Mouse (Mus musculus) kidney, postnatal 0 days (tissue): ENCODE results near the gene Smtn. TPM values are rescaled to one million over a fixed set of nuclear protein-coding genes. Genes with fewer than 3 reads are reported as not detected.

Experiments
- ATAC-seq: fragments of 200-750 bp; cut with Nextera tagmentation; replicated peaks from 2 replicates; pipeline ENCODE4 v1.8.0; 2017; ENCODE audit warnings: low read depth, moderate number of reproducible peaks, moderate TSS enrichment, moderate library complexity; ENCODE audit not compliant: low FRiP score
- DNase-seq: peaks from one replicate; pipeline ENCODE4 v3.0.0-alpha.2; 2016; ENCODE audit warnings: low spot score
- H3K27ac ChIP-seq: fragments of 300-500 bp; sonication (generic); 2 replicates; pipeline ENCODE4 v1.5.1; 2014; ENCODE audit warnings: mild to moderate bottlenecking
- H3K27me3 ChIP-seq: fragments of 300-500 bp; sonication (generic); 2 replicates; pipeline ENCODE4 v1.6.1; 2014; ENCODE audit warnings: low read length, mixed read lengths; ENCODE audit not compliant: insufficient read depth
- H3K36me3 ChIP-seq: fragments of 300-500 bp; sonication (generic); 2 replicates; pipeline ENCODE4 v1.6.1; 2014; ENCODE audit warnings: low read length, mixed read lengths; ENCODE audit not compliant: insufficient read depth
- H3K4me1 ChIP-seq: fragments of 300-500 bp; sonication (generic); replicated peaks from 2 replicates; pipeline ENCODE4 v1.6.1; 2014; ENCODE audit warnings: antibody characterized with exemption, low read length, mixed read lengths; ENCODE audit not compliant: insufficient read depth
- H3K4me2 ChIP-seq: fragments of 300-500 bp; sonication (generic); 2 replicates; pipeline ENCODE4 v1.6.1; 2014; ENCODE audit warnings: mild to moderate bottlenecking, low read length, moderate library complexity, mixed read lengths
- H3K4me3 ChIP-seq: fragments of 300-500 bp; sonication (generic); replicated peaks from 2 replicates; pipeline ENCODE4 v1.5.1; 2014; ENCODE audit warnings: low read depth, low read length
- H3K9ac ChIP-seq: fragments of 300-500 bp; sonication (generic); 2 replicates; pipeline ENCODE4 v1.6.1; 2014; ENCODE audit warnings: low read depth, low read length
- H3K9me3 ChIP-seq: fragments of 300-500 bp; sonication (generic); replicated peaks from 2 replicates; pipeline ENCODE4 v1.6.1; 2016; ENCODE audit warnings: low read length, inconsistent platforms, mixed read lengths
- CTCF ChIP-seq: IDR thresholded peaks from 2 replicates; pipeline ENCODE4 v1.5.1; 2016; ENCODE audit warnings: antibody characterized with exemption, low read depth, mild to moderate bottlenecking, moderate library complexity
- WGBS: fragments of 180-500 bp; shearing (Covaris S2); extraction: QIAGEN DNeasy Blood & Tissue Kit; methylation state at CpG from one replicate; pipeline ENCODE4 v1.1.7; 2014; 5-methylcytosine and 5-hydroxymethylcytosine counted together
- polyA plus RNA-seq: library from polyadenylated mRNA; unstranded; fragments of >200 nt; fragmentation: Nextera tagmentation; extraction: Ambion mirVana; gene quantifications from 2 replicates; pipeline ENCODE4 v1.2.1, GENCODE M21; 2015

Smtn gene
- polyA plus RNA-seq, result 86.4 and 94.3 TPM in 2 replicates

DNA sequence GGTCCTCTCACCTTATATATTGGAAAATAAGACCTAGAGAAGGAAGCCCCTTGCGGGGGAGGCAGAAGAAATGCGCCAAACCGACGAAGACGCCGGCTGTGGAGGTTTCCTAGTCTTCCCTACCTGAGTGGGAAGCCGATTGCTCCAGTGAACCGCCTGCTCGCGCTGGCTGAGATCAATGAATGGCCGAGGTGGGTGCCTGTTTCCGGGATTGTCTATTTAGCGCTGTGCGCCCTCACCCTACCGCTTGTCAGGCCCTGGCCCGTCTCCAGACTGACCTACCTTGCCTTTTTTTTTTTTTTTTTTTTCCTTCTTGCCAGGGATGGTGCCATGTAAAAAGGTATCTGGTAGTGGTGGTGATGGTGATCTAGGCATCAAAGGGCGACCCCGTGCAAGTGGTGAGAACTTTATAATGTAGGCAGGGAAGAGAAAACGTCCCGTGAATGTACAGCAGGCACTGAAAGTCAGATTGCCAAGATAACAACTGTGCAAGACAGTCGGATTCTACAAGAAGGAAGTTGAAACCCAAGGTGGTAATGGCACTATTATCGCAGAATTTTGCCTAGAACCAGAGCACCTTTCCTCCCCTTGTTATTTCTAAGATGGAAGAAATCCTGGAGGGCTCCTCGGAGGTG is at the start of gene Smtn:
Gene Smtn (minus strand): TSS at position 162 of the 635 bp plus-strand sequence.
- no peak for TF ChIP-seq CTCF
- Histone ChIP-seq H3K9me3 (no peaks in the 10 kb centered on the region), H3K27me3 (no peaks in the 10 kb centered on the region), H3K27ac (no peak within 1 kb of the TSS), H3K9ac (peak within 1 kb of the TSS; percentile 83), H3K4me2 (peak within 1 kb of the TSS; percentile 62), H3K36me3 (no peaks in the 10 kb centered on the region), H3K4me1 (peaks cover 28% of the 10 kb centered on the region), H3K4me3 (peak within 1 kb of the TSS; percentile 67)
- 92% methylated on average over 23 of the region's 23 CpGs for WGBS
- DNase-seq, result no peak
- ATAC-seq, result no peak

- DNase-seq, result no peak
- no peaks in the 10 kb centered on the region for H3K4me1 ChIP-seq
- no peak overlapping the region for H3K9ac ChIP-seq
- H3K27me3 ChIP-seq, result no peaks in the 10 kb centered on the region
- 70% methylated on average over 11 of the region's 11 CpGs for WGBS
- H3K4me3 ChIP-seq, result no peak overlapping the region
- H3K4me2 ChIP-seq, result no peak overlapping the region
- no peak for ATAC-seq
- H3K9me3 ChIP-seq, result no peaks in the 10 kb centered on the region
- no peak for TF ChIP-seq CTCF
- no peak overlapping the region for H3K27ac ChIP-seq
- H3K36me3 ChIP-seq, result no peaks in the 10 kb centered on the region
Observed at GRCm38 (mm10) chr11:3588036-3588672, 47.7 kb upstream of the Smtn start.

GRCm38 (mm10) chr11:3587350-3587749 is 46.9 kb upstream of the Smtn start:
- WGBS, result 30% methylated on average over 4 of the region's 4 CpGs
- H3K4me2 ChIP-seq, result no peak overlapping the region
- no peaks in the 10 kb centered on the region for H3K9me3 ChIP-seq
- no peaks in the 10 kb centered on the region for H3K27me3 ChIP-seq
- no peaks in the 10 kb centered on the region for H3K36me3 ChIP-seq
- DNase-seq, result no peak
- H3K9ac ChIP-seq, result no peak overlapping the region
- no peak overlapping the region for H3K4me3 ChIP-seq
- no peaks in the 10 kb centered on the region for H3K4me1 ChIP-seq
- no peak for ATAC-seq
- H3K27ac ChIP-seq, result no peak overlapping the region
- TF ChIP-seq CTCF, result no peak

GRCm38 (mm10) chr11:3585983-3586618 is 45.7 kb upstream of the Smtn start:
- no peaks in the 10 kb centered on the region for H3K4me1 ChIP-seq
- H3K27ac ChIP-seq, result no peak overlapping the region
- no peaks in the 10 kb centered on the region for H3K36me3 ChIP-seq
- H3K9me3 ChIP-seq, result no peaks in the 10 kb centered on the region
- TF ChIP-seq CTCF, result no peak
- H3K4me2 ChIP-seq, result no peak overlapping the region
- no peaks in the 10 kb centered on the region for H3K27me3 ChIP-seq
- ATAC-seq (no peak), DNase-seq (peak; percentile 48)
- no peak overlapping the region for H3K4me3 ChIP-seq
- 50% methylated on average over 6 of the region's 6 CpGs for WGBS
- no peak overlapping the region for H3K9ac ChIP-seq

GRCm38 (mm10) chr11:3583127-3583526 is 42.7 kb upstream of the Smtn start:
- WGBS, result 60% methylated on average over 5 of the region's 5 CpGs
- no peak overlapping the region for H3K4me2 ChIP-seq
- H3K36me3 ChIP-seq, result no peaks in the 10 kb centered on the region
- H3K4me1 ChIP-seq, result no peaks in the 10 kb centered on the region
- DNase-seq (no peak), ATAC-seq (no peak)
- H3K27me3 ChIP-seq, result no peaks in the 10 kb centered on the region
- H3K4me3 ChIP-seq, result no peak overlapping the region
- no peaks in the 10 kb centered on the region for H3K9me3 ChIP-seq
- no peak overlapping the region for H3K27ac ChIP-seq
- no peak overlapping the region for H3K9ac ChIP-seq
- TF ChIP-seq CTCF, result no peak

DNA sequence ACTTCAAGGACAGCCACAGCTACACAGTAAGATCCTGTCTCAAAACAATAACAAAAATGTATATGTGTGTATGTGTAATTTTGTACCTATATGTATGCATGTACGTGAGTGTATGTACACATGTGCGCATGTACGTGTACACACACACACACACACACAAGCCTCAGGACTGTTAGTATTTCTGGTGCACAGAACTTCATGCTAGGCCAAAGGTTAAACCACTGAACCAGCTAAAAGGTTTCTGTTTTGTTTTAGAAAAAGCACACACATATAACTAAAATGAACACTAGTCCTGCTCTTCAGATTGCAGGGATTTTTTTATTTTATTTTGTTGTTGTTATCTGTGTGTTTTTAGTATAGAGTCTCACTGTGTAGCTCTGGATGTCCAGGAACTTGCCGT is 41.5 kb upstream of the Smtn start:
- Histone ChIP-seq H3K9ac (no peak overlapping the region), H3K27me3 (no peaks in the 10 kb centered on the region), H3K4me3 (no peak overlapping the region), H3K4me1 (no peaks in the 10 kb centered on the region), H3K4me2 (no peak overlapping the region), H3K36me3 (no peaks in the 10 kb centered on the region), H3K9me3 (no peaks in the 10 kb centered on the region), H3K27ac (no peak overlapping the region)
- no peak for ATAC-seq
- TF ChIP-seq CTCF, result no peak
- WGBS, result 90% methylated on average over 4 of the region's 4 CpGs
- no peak for DNase-seq
